16 mouse cellular contexts compared by ENCODE assay signal in the genomic region with DNA sequence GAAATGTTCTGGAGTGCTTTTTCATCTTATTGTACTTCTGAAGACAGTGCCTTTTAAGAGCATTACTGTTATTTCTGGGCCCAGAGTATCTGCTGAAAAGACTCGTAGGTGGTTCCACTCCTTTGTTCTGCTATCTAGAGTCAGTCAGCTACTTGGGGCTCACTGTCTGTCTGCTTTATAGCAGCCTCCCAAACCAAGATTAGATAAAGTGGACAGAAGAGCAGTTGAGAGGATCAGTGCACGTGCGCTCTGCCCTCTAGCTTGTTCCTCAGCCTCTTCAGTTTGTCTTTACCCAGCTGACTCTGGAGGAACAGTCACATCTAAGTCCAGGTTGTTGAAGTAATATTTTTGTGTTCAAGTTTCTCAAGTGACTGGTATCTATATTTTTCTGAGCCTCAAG. TPM values are rescaled to one million over a fixed set of nuclear protein-coding genes. Genes with fewer than 3 reads are reported as not detected.
A peak's percentile ranks its signal among the peaks of the same experiment; 100 is the strongest.
DNase-seq lines count a peak whose midpoint lies in the region; ATAC-seq and TF ChIP-seq lines count a peak whose summit lies in the region.
"Had no signal": no experiment of that assay in that cellular context is flagged by ENCODE, and none has a peak within 500 bp of the region (broad histone marks: within the 10 kb centered on the region; RNA-seq: fewer than 3 reads in every experiment).

No protein-coding gene starts in this region.

- no peaks in the 10 kb centered on the region for H3K36me3 ChIP-seq in heart, postnatal 0 days (replicated peaks; ENCODE audit: control insufficient read depth, insufficient read depth, low read length)
- no peaks in the 10 kb centered on the region for H3K36me3 ChIP-seq in forebrain, embryonic 11.5 days (ENCODE audit: control insufficient read depth, insufficient read depth, low read length)
- H3K36me3 ChIP-seq: hindbrain, embryonic 15.5 days; neural tube, embryonic 13.5 days had no signal

- no peak overlapping the region for H3K9ac ChIP-seq in heart, postnatal 0 days (replicated peaks; ENCODE audit: low read depth, low read length)
- H3K9ac ChIP-seq in forebrain, embryonic 11.5 days (ENCODE audit: low read length), result no peak overlapping the region
- H3K9ac ChIP-seq: hindbrain, embryonic 15.5 days; neural tube, embryonic 13.5 days had no signal

- H3K27me3 ChIP-seq in heart, postnatal 0 days (ENCODE audit: control insufficient read depth, insufficient read depth, low read length), result no peaks in the 10 kb centered on the region
- H3K27me3 ChIP-seq in forebrain, embryonic 11.5 days (ENCODE audit: control insufficient read depth, insufficient read depth, low read length), result no peaks in the 10 kb centered on the region
- H3K27me3 ChIP-seq: hindbrain, embryonic 15.5 days; neural tube, embryonic 13.5 days had no signal

- peaks cover 20% of the 10 kb centered on the region for H3K4me1 ChIP-seq in heart, postnatal 0 days (ENCODE audit: control insufficient read depth, insufficient read depth)
- no peaks in the 10 kb centered on the region for H3K4me1 ChIP-seq in forebrain, embryonic 11.5 days (replicated peaks; ENCODE audit: control insufficient read depth, insufficient read depth, low read length)

- no peak for TF ChIP-seq EP300 in heart, postnatal 0 days (IDR thresholded peaks at IDR 0.05; ENCODE audit: low read depth)

- no peak overlapping the region for H3K4me3 ChIP-seq in gastrocnemius, adult 2 months
- H3K4me3 ChIP-seq in heart, postnatal 0 days (ENCODE audit: low read depth, low read length), result no peak overlapping the region
- H3K4me3 ChIP-seq in forebrain, embryonic 11.5 days (ENCODE audit: low read depth, low read length), result no peak overlapping the region
- H3K4me3 ChIP-seq: hindbrain, embryonic 15.5 days; neural tube, embryonic 13.5 days had no signal

- TF ChIP-seq CTCF in gastrocnemius, adult 2 months (IDR thresholded peaks at IDR 0.05), result no peak
- TF ChIP-seq CTCF in heart, postnatal 0 days (IDR thresholded peaks at IDR 0.05; ENCODE audit: low read depth), result no peak

- 32% methylated on average over 3 of the region's 3 CpGs for WGBS in heart, postnatal 0 days
- 66% methylated on average over 3 of the region's 3 CpGs for WGBS in forebrain, embryonic 11.5 days

- H3K27ac ChIP-seq in gastrocnemius, adult 2 months, result peak overlapping the region; percentile 94
- peak overlapping the region; percentile 3; the same call in 1 of the 2 replicates for H3K27ac ChIP-seq in heart, postnatal 0 days (ENCODE audit: low read depth)
- H3K27ac ChIP-seq in forebrain, embryonic 11.5 days (ENCODE audit: low read depth, low read length), result no peak overlapping the region
- H3K27ac ChIP-seq: hindbrain, embryonic 15.5 days; macrophage; neural tube, embryonic 13.5 days had no signal

- H3K9me3 ChIP-seq in heart, postnatal 0 days (replicated peaks; ENCODE audit: control insufficient read depth, low read length), result no peaks in the 10 kb centered on the region
- no peaks in the 10 kb centered on the region for H3K9me3 ChIP-seq in forebrain, embryonic 11.5 days (ENCODE audit: control insufficient read depth, low read length)
- H3K9me3 ChIP-seq: hindbrain, embryonic 15.5 days; neural tube, embryonic 13.5 days had no signal

- intact Hi-C loops in gastrocnemius, adult 2 months (cut with DNase I), result loop anchor here (2.0 kb wide), 1 partner anchor 21 kb away; the partner anchor contains the start of genes Adk and Ap3m1

- no peak overlapping the region for H3K4me2 ChIP-seq in heart, postnatal 0 days (ENCODE audit: low read depth, low read length)
- H3K4me2 ChIP-seq in forebrain, embryonic 11.5 days (ENCODE audit: low read depth, low read length, severe bottlenecking), result no peak overlapping the region
- H3K4me2 ChIP-seq: hindbrain, embryonic 15.5 days; neural tube, embryonic 13.5 days had no signal

- no peak for ATAC-seq in heart, postnatal 0 days (ENCODE audit: insufficient read depth, low read depth)
- peak; percentile 55 for ATAC-seq in megakaryocyte progenitor cell, adult 5-6 weeks (replicated peaks; ENCODE audit: poor library complexity)
- no peak for ATAC-seq in forebrain, embryonic 11.5 days (replicated peaks; ENCODE audit: low FRiP score)

- DNase-seq in gastrocnemius, adult 2 months, result no peak
- DNase-seq in gastrocnemius, postnatal 4 days (ENCODE audit: low spot score in 2 of 2), result no peak
- DNase-seq in heart, postnatal 0 days (ENCODE audit: low spot score), result no peak
- DNase-seq in heart, adult 8-10 months (ENCODE audit: low spot score), result no peak
- peak; percentile 45 for DNase-seq in liver
- DNase-seq in spleen, adult 12 weeks (ENCODE audit: low spot score), result no peak
- no peak for DNase-seq in forebrain, embryonic 11.5 days (ENCODE audit: low spot score)
- DNase-seq: cerebellum, adult 2 months; gastrocnemius, postnatal 25 days; kidney, adult 11 months; kidney, postnatal 10 days; right cerebral cortex, postnatal 4 days had no signal

RNA-seq across cellular contexts. Expression of gene Adk, which starts 21.6 kb away (rescaled TPM):
- 100 to 1,000 TPM in 1 of 2 experiments, 10 to 100 TPM in 1; 77.1 to 152 TPM for total RNA-seq in gastrocnemius, adult 2 months (2021)
- 10 to 100 TPM; 40.6 to 57.3 TPM for total RNA-seq in gastrocnemius, postnatal 4 days (2021)
- total RNA-seq in heart, postnatal 0 days (2014; rRNA removed; ENCODE audit: low replicate concordance), result 126 and 133 TPM in 2 replicates
- 246 and 255 TPM in 2 replicates for polyA plus RNA-seq in heart, postnatal 0 days (2015; fragmentation: Nextera tagmentation; extraction: Ambion mirVana)
- 100 to 1,000 TPM; 233 to 260 (median 250) TPM for total RNA-seq in heart, adult 8-10 months (2022)
- 100 and 106 TPM in 2 replicates for total RNA-seq in megakaryocyte progenitor cell, adult 5-6 weeks (2015)
- total RNA-seq in megakaryocyte progenitor cell, adult 5-6 weeks (2017), result 104 and 129 TPM in 2 replicates
- polyA plus RNA-seq in forebrain, embryonic 11.5 days (2014; fragmentation: Nextera tagmentation; extraction: Ambion mirVana), result 138 and 140 TPM in 2 replicates

RNA-seq across cellular contexts. Expression of gene Ap3m1, which starts 21.7 kb away (rescaled TPM):
- 10 to 100 TPM; 34.6 to 41.0 TPM for total RNA-seq in gastrocnemius, adult 2 months (2021)
- 10 to 100 TPM; 58.0 to 58.7 TPM for total RNA-seq in gastrocnemius, postnatal 4 days (2021)
- total RNA-seq in heart, postnatal 0 days (2014; rRNA removed; ENCODE audit: low replicate concordance), result 63.7 and 65.4 TPM in 2 replicates
- polyA plus RNA-seq in heart, postnatal 0 days (2015; fragmentation: Nextera tagmentation; extraction: Ambion mirVana), result 43.6 and 44.7 TPM in 2 replicates
- total RNA-seq in heart, adult 8-10 months (2022), result 10 to 100 TPM; 50.5 to 59.8 (median 57.0) TPM
- 56.9 and 71.1 TPM in 2 replicates for total RNA-seq in megakaryocyte progenitor cell, adult 5-6 weeks (2015)
- total RNA-seq in megakaryocyte progenitor cell, adult 5-6 weeks (2017), result 60.1 and 71.0 TPM in 2 replicates
- polyA plus RNA-seq in forebrain, embryonic 11.5 days (2014; fragmentation: Nextera tagmentation; extraction: Ambion mirVana), result 120 and 138 TPM in 2 replicates
